Mouse (Mus musculus) kidney, embryonic 15.5 days (tissue): Measurements from ENCODE around the gene Kazald1. TPM values are rescaled to one million over a fixed set of nuclear protein-coding genes. Genes with fewer than 3 reads are reported as not detected.

Experiments
- polyA plus RNA-seq: library from polyadenylated mRNA; unstranded; fragments of >200 nt; fragmentation: Nextera tagmentation; extraction: Ambion mirVana; gene quantifications from 2 replicates; pipeline ENCODE4 v1.2.1, GENCODE M21; 2015

Gene Kazald1
- polyA plus RNA-seq, 1 experiment from 2014 or later = 13.3 TPM

Other genes starting within 250 kb of the Kazald1 start
- 40.5 and 40.6 TPM in 2 replicates for gene Slf2, start 144.1 kb upstream of the Kazald1 start, polyA plus RNA-seq
- 5.3 and 6.5 TPM in 2 replicates for gene Sema4g, start 86.1 kb upstream of the Kazald1 start, polyA plus RNA-seq
- 29.4 and 29.7 TPM in 2 replicates for gene Twnk, start 69.6 kb upstream of the Kazald1 start, polyA plus RNA-seq
- 71.9 and 73.5 TPM in 2 replicates for gene Mrpl43, start 68.8 kb upstream of the Kazald1 start, polyA plus RNA-seq
- 66.6 and 72.8 TPM in 2 replicates for gene Lzts2, start 60.8 kb upstream of the Kazald1 start, polyA plus RNA-seq
- gene Pdzd7, start 29.5 kb upstream of the Kazald1 start, polyA plus RNA-seq = 0.78 and 1.1 TPM in 2 replicates
- gene Sfxn3, start 27.7 kb upstream of the Kazald1 start, polyA plus RNA-seq = 20.2 and 24.4 TPM in 2 replicates
- gene Tlx1, start 75.4 kb downstream of the Kazald1 start, polyA plus RNA-seq = not detected in 2 replicates
- 0.06 and 0.14 TPM in 2 replicates for gene Lbx1, start 160.6 kb downstream of the Kazald1 start, polyA plus RNA-seq